Mouse (Mus musculus): ENCODE data around the gene Asb18. TPM values are rescaled to one million over a fixed set of nuclear protein-coding genes. Genes with fewer than 3 reads are reported as not detected.

Asb18 gene
- not detected in 2 replicates for polyA plus RNA-seq (2012; rRNA removed)

DNA sequence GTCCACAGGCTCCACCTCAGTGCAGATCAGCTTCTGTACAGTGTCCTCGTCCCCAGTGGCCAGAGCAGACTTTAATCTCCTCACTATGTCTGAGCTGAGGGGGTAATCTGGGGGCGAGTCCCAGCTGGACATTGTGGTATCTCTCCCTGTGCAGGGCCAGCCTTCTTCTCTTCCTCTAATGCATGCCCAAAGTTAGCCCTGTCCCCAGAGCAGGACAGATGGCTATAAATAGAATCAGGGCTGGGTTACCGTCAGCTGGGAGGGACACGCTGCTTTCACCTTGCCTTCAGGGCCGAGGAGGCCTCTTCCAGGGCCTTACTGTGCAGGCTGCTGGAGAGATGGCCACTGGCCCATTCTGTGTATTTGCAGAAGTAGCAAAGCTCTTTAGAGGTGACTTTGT lies at the start of gene Asb18:
Asb18 (minus strand) TSS at position 221 of the 400 bp plus-strand sequence.

DNA sequence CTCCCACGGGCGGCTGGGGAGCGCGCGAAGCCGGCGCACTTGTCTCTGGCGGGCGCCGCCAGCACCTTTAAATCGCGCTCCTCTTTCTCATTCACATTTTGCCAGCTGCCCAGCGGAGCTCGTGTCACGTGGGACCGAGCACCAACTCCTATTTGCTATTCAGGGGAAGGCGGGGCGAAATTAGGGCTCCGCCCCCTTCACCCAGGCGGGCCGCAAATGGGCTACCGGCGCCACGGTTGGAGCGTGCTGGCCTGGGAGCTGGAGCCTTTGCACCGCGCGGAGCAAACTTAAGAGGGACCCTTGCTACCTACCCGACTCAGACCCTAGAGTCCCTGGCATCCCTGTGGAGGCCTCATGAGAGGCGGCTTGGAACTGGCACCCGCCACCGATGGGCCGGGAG lies 83.3 kb downstream of the Asb18 start, which contains the start of gene Gbx2:
Gbx2 (minus strand) TSS at position 60 of the 400 bp plus-strand sequence.

Other genes starting within 250 kb of the Asb18 start
- gene Gbx2, start 83.5 kb downstream of the Asb18 start, polyA plus RNA-seq (2012; rRNA removed) = 0.44 and 0.48 TPM in 2 replicates
- gene Iqca, start 138.7 kb upstream of the Asb18 start, polyA plus RNA-seq (2012; rRNA removed) = 0.67 and 0.84 TPM in 2 replicates
- 4.9 and 5.3 TPM in 2 replicates for gene Ackr3, start 189.3 kb upstream of the Asb18 start, polyA plus RNA-seq (2012; rRNA removed)